Mouse (Mus musculus) liver, postnatal 0 days (tissue): Measurements from ENCODE around the gene Amot.

Experiments used
- CTCF ChIP-seq: sonication (generic); IDR thresholded peaks from 2 replicates; pipeline ENCODE4 v1.5.1; 2016; ENCODE audit warnings: antibody characterized with exemption, low read depth
- EP300 ChIP-seq: IDR thresholded peaks from 2 replicates; pipeline ENCODE4 v1.6.1; 2016; ENCODE audit warnings: antibody characterized with exemption, low read depth, mild to moderate bottlenecking

DNA sequence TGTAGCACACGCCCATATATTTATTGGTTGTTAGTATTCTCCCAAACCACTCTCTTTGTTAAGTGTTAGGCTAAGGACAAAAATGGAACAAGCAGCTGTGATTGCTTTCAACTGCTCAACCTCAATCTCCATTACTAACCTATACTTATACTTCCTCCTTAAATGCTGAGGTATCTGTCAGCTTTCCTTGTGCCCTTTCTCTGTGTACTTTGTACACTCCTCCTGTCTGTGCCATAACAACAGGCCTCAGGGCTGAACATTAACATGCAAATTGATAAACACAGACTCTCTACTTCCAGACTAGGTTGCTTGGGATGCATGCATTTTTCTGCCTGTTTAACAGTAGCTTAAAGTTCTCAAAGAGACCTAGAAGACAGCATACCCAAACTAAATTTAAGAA lies 76.2 kb downstream of the Amot start:
- TF ChIP-seq CTCF (no peak), EP300 (no peak)
